Mouse (Mus musculus) liver, adult (tissue): ENCODE data around the gene Olfr958.

ENCODE experiments used
- GATA4 ChIP-seq: IDR thresholded peaks from 2 replicates; pipeline ENCODE4 v1.6.1; 2014; ENCODE audit warnings: mild to moderate bottlenecking, low read length; ENCODE audit not compliant: insufficient replicate concordance

Olfr958 gene

DNA sequence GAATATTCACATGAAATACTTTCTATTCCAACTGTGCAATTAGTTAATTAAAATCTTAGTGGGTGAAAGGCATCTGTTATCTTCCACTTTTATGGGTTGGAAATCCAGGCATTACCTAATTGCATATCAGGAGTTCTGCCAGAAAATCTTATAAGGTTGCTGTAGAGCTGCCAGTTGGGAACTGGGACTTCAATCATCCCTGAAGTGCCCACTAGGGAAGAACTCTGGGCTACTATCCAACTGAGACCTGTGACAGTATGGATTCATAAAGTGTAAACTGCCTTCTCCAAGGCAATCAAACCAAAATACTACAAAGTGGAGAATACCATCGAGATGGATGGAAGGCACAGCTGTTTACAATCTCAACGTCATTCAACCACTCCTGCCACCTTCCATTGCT is at the start of gene Olfr958:
TSS of gene Olfr958 (minus strand) at position 109 of the 400 bp plus-strand sequence.
- no peak for TF ChIP-seq GATA4

DNA sequence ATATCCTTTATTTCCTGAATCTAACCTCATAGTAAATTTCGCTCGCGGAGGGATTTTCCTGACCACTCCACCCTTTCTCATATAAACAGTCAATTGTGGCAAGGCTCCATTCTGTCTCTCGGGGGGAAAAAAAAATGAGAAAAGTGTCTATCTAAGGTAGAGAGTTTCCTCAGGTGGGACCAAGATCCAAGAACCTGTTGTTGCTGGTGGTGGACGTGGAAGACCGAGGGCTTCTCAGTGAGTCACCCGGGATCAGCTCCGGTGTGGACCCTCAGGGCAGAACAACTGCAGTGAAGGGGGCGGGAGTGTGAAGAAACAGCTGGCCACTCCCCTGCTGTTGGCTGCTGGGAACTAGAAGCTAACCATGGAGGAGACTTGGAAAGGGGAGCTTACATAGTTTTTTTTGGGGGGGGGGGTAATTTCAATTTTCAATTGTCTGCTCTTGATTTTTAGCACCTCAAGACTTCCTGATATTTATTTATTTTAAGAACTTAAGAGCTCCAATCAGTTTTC is 49.5 kb upstream of the Olfr958 start:
- TF ChIP-seq GATA4: no peak

DNA sequence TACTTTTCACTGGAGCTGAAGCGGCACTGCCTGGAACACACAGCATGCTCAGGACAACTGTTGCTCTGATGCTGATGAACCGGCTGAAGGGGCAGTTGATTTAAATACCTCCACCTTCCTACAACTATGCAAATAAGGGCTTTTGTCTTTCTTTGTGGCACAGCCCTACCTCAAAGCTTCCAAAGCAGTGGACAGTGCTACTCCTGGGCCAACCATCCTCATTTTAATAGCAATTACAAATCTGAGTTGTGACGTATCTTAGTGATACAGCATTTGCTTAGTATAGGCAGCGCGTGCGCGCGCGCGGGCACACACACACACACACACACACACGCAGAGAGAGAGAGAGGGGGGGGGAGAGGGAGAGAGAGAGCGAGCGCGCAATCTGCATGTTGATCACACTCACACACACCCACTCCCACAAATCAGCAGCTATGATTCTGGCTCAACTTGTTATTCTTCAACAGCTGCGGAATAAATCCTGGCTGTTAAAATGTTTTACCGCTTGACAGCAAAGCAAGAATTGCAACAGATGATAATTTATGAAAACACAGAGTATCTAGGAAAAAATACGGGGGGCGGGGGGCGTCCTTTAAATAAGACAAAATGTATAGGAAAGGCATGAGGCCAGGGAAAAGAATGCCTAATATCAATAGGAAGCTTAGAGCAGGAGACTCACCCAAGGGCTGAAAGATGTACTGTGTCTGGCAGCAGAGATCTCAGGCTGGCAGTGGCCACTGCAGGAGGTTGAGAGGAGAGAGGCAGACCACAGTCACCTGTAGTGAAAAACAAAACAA is 48.9 kb upstream of the Olfr958 start:
- no peak for TF ChIP-seq GATA4

DNA sequence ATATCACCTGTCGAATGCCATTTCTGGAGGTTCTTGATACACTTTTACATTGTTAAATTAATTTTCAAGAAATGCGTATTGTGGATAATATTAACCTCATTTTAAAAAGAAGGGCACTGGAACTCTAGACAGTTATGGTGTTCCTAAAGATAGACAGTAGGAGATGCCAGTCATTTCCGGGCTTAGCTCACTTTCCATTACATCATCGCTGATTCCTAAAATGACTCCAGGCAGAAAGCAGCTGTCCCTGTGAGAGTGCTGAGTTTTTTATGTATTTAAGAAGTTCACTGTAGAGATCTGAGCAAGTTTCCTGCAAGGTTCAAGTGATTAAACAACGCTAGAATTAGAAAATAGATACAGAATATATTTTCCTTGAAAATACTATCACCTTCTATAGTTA is 23.2 kb upstream of the Olfr958 start:
- TF ChIP-seq GATA4: no peak

DNA sequence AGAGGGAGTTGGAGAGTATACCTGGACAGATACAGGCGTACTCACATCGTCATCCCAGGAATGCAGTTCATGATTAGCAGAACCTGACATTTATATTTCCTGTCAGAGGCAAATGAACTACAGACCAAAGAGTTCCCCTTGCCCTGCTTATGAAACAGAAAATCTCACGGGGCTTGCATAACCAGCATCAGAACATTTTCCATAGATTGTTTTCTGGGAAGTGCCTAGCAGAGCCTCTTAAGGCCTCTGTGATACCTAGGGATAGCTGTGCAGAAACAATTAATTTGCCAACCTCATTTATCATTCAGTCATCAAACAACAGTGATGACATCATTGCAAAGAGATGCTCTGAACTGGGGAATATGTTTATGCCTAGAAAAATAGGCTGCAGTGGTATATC is 21.6 kb upstream of the Olfr958 start, which contains the start of gene Olfr959:
TSS of gene Olfr959 (minus strand) at position 101 of the 400 bp plus-strand sequence.
- no peak for TF ChIP-seq GATA4

DNA sequence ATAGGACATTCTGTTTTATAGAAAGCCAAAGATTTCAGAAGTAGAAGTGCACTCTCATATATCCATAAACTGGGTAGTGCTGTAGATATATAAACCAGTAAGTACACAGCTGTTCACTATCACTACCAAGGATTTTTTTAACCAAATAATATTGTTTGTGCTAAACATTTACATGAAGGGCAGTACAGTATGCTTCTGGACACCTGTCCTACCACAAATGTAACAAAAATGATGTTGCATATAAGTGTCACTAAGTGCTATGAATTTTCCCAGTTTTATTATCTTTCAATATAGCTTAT is 4.4 kb upstream of the Olfr958 start:
- no peak for TF ChIP-seq GATA4

DNA sequence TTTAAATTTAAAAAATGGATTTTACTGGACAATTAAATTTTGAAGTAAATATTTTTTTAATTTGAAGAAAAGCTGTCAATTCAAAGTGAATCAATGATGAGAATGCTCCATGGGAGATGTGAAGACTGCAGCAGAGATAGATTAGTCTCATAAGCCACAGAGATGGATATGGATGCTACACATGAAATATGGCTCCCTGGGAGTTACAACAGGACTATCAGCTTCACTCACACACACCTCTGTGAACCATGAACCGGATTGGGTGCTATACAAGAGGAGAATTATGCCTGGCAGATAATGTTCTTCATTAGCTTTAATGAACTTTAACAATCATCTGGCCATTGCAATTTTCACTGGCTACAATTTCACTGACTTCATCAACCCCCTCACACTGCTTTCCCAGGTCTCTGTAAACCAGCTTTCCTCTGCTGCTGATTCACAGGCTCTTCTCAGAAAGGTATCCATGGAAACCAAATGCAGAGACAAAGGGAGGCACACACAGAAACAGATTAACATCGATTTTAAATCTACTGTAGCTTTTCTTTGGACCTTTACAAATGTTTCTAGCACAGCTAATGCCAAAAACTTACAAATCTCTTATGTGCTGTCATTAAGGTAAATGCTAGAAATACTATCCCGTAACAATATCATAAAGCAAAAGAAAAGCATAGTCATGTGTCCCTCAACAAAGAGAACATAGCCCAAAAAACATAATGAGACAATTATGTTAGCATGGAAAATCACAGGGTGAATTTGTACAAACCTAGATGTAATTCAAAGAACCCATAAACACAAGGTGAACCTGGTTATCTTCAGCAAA is 3.9 kb upstream of the Olfr958 start:
- TF ChIP-seq GATA4: no peak

DNA sequence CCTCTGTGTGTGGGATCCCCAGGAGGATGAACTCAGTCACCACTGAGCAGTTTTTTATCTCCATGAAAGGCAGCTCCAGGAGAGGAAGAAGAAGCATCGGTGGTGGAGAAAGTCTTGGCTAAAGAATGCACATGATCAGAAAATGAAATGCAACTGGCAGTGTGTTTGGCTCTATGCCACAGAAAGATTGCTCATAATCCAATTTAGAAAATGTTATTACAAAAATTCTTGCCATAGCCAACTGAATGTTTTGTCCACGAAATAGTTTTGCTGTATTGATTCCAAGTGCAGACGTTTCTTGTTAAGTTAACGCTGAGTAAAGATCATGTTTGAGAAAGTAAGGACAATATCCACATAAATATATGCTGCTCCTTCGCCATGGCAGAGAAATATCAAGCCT is 3.0 kb downstream of the Olfr958 start:
- no peak for TF ChIP-seq GATA4

DNA sequence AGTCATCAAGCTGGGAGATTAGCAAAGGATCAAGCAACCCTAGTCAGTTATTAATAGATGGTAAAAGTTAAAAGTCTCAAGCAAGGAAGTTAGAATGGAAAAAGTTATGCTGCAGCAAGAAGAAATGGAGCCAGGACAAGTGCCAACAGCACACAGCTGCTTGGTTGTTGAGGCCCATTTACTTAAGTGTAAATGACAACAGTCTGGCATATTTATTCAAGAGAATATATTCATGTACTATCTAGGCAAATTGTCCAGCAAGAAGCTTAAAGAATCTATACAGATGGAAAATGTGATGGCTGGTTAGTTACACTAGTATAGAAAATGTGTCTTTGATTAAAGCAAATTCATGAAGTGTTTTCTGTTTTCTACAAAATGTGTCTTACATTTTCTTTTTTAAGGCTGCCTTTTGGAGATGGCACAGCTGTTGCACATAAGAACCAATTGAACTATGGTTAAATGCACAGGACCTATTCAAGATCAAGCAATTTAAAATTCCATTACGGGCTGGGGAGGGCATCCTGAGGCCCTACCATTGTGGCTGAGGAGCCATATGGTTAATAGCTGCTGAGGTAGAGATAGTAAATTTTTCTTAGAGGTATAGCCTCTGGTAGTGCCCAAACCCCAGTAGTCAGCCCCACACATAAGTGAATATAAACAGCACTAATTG is 30.1 kb downstream of the Olfr958 start:
- no peak for TF ChIP-seq GATA4

DNA sequence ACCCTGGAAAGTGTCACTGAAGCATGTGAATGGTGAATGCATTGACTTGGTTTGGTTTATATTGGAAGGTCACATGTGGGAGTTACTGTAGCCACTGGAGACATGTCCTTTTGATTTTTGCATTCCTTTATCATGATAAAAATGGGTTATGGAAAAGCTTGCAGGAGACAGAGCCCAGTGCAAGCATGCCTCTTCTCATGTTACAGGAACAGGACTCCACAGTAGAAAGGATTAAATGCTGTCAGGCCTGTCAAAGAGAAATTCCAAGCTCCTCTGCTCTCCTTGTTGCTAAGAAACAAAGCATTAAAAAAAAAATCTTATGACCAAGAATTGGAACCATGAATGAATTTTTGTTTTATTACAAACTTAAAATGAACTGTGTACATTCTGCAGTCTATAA is 35.3 kb downstream of the Olfr958 start:
- no peak for TF ChIP-seq GATA4

DNA sequence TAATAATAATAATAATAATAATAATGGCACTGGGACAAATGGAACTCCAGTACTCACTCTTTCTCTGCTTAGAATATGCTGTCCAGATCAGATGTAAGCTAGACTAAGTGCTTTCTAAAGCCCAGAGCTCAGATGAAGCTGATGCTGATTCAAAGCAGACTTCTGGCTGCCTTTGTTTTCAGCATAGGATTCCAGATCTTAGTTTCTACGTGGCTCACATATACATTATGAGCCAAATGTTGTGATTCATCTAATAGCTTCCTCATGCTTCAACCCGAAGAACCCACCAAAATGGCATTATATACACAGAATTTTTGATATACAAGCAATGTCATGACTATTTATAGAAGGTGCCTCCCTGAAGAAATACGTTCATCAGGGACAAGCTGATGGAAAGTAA is 38.3 kb downstream of the Olfr958 start, which contains the start of gene Olfr957:
TSS of gene Olfr957 (minus strand) at position 279 of the 400 bp plus-strand sequence.
- TF ChIP-seq GATA4: no peak

DNA sequence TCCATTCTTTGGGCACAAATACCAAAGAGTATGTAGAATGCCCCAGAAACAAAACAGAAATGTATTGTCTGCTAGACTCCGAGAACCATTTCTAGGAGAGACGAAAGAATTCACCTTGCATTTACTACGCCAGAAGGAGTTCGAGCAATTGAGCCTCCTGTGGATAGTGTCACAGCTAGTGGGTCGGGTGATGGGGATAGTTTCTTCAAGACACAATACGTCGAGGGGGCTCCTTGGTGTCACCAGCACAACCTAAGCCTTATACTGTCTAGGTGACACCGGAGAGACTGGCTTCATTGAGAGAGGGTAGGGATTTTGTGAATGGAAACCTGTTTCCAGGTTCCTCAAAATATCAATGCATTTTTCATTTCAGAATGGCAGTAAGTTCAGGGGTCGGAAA is 44.4 kb downstream of the Olfr958 start:
- TF ChIP-seq GATA4: no peak

DNA sequence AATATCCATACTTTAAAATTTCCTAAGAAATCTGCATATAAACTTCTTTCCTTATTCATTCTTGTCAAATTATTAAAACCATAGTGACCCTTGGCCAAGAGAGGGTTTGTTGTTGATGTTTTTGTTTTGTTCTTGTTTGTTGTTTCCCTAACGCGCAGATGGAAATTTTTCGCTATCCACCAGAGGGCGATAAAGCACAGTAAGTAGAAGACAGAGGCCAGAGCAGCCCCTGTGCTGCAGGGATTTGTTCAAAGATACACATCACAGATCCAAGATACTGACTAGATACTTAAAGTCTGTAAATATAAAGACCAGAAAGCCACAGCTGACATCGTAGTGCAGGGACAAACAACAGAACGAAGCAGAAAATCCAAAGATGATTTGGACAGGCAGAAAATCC is 44.9 kb downstream of the Olfr958 start:
- TF ChIP-seq GATA4: no peak
